Mouse (Mus musculus) kidney, postnatal 0 days (tissue): ENCODE measurements around the gene Gna13. TPM values are rescaled to one million over a fixed set of nuclear protein-coding genes. Genes with fewer than 3 reads are reported as not detected.

ENCODE experiments used
- ATAC-seq: fragments of 200-750 bp; cut with Nextera tagmentation; replicated peaks from 2 replicates; pipeline ENCODE4 v1.8.0; 2017; ENCODE audit warnings: low read depth, moderate number of reproducible peaks, moderate TSS enrichment, moderate library complexity; ENCODE audit not compliant: low FRiP score
- DNase-seq: peaks from one replicate; pipeline ENCODE4 v3.0.0-alpha.2; 2016; ENCODE audit warnings: low spot score
- H3K27ac ChIP-seq: fragments of 300-500 bp; sonication (generic); 2 replicates; pipeline ENCODE4 v1.5.1; 2014; ENCODE audit warnings: mild to moderate bottlenecking
- H3K27me3 ChIP-seq: fragments of 300-500 bp; sonication (generic); 2 replicates; pipeline ENCODE4 v1.6.1; 2014; ENCODE audit warnings: low read length, mixed read lengths; ENCODE audit not compliant: insufficient read depth
- H3K36me3 ChIP-seq: fragments of 300-500 bp; sonication (generic); 2 replicates; pipeline ENCODE4 v1.6.1; 2014; ENCODE audit warnings: low read length, mixed read lengths; ENCODE audit not compliant: insufficient read depth
- H3K4me1 ChIP-seq: fragments of 300-500 bp; sonication (generic); replicated peaks from 2 replicates; pipeline ENCODE4 v1.6.1; 2014; ENCODE audit warnings: antibody characterized with exemption, low read length, mixed read lengths; ENCODE audit not compliant: insufficient read depth
- H3K4me2 ChIP-seq: fragments of 300-500 bp; sonication (generic); 2 replicates; pipeline ENCODE4 v1.6.1; 2014; ENCODE audit warnings: mild to moderate bottlenecking, low read length, moderate library complexity, mixed read lengths
- H3K4me3 ChIP-seq: fragments of 300-500 bp; sonication (generic); replicated peaks from 2 replicates; pipeline ENCODE4 v1.5.1; 2014; ENCODE audit warnings: low read depth, low read length
- H3K9ac ChIP-seq: fragments of 300-500 bp; sonication (generic); 2 replicates; pipeline ENCODE4 v1.6.1; 2014; ENCODE audit warnings: low read depth, low read length
- H3K9me3 ChIP-seq: fragments of 300-500 bp; sonication (generic); replicated peaks from 2 replicates; pipeline ENCODE4 v1.6.1; 2016; ENCODE audit warnings: low read length, inconsistent platforms, mixed read lengths
- CTCF ChIP-seq: IDR thresholded peaks from 2 replicates; pipeline ENCODE4 v1.5.1; 2016; ENCODE audit warnings: antibody characterized with exemption, low read depth, mild to moderate bottlenecking, moderate library complexity
- WGBS: fragments of 180-500 bp; shearing (Covaris S2); extraction: QIAGEN DNeasy Blood & Tissue Kit; methylation state at CpG from one replicate; pipeline ENCODE4 v1.1.7; 2014; 5-methylcytosine and 5-hydroxymethylcytosine counted together
- polyA plus RNA-seq: library from polyadenylated mRNA; unstranded; fragments of >200 nt; fragmentation: Nextera tagmentation; extraction: Ambion mirVana; gene quantifications from 2 replicates; pipeline ENCODE4 v1.2.1, GENCODE M21; 2015

Gna13 gene
- polyA plus RNA-seq, 1 experiment from 2014 or later = 36.2 TPM

DNA sequence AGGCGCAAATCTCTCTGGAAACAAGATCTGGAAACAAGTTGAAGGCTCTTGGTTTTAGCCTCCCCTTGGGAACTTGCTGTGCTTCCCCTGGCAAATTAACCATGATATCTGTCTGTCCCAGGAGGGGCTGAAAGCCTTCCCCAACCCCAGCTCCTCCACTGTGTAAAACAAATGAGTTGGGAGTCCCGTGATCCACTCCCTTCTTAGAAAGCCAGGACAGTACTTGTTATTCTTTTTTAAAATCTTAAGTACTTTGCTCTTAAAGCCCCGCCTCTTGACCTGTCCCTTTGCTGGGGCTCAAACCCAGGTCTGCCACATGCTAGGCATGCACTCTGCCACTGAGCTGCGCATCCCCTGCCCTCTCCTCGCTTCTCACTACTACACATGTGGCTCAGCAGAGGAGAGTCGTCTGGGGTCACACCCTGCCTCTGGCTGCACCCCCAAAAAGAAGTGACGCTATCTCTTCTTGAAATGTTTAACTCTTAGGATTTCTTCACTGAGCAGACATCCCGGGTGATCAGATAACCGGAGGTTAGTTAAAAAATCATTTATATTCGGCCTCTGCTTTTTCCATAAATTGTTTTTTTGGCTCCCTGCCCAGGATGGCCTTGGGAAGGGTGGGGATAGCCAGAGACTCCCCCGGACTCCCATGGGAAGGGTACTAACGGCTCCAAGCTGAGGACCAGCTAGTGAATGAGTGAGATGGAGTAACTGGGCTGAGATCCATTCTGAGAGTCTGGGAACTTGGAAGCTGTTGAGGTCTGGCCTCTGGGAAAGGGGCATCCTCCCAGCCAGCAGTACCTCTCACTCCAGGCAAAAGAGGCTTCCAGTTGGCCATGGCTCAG is 9.0 kb upstream of the Gna13 start:
- no peak for TF ChIP-seq CTCF
- Histone ChIP-seq H3K4me1 (peaks cover 11% of the 10 kb centered on the region; the same call in 1 of the 2 replicates), H3K27ac (no peak overlapping the region), H3K27me3 (no peaks in the 10 kb centered on the region), H3K9ac (no peak overlapping the region), H3K4me3 (no peak overlapping the region), H3K4me2 (no peak overlapping the region), H3K36me3 (no peaks in the 10 kb centered on the region), H3K9me3 (no peaks in the 10 kb centered on the region)
- DNase-seq (no peak), ATAC-seq (no peak)
- 44% methylated on average over 12 of the region's 12 CpGs for WGBS

DNA sequence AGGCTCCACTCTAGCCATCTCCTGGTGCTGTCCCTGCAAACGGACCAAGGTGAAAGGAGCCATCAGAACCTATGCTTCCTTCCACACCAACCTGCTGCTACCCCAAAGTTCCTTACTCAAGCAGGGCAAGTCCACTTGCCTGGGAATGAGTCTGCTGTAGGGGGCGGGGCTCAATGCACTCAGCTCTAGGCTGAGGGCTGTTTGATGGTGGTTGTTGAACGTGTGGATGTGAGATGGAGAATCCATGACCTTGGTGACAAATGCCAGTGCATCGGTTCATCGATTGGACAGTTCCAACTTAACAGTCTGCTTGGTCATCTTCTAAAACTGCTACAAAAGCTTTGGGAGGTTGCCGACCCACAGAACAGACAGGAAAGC is 8.4 kb upstream of the Gna13 start:
- Histone ChIP-seq H3K4me1 (peaks cover 10% of the 10 kb centered on the region; the same call in 1 of the 2 replicates), H3K4me2 (no peak overlapping the region), H3K9me3 (no peaks in the 10 kb centered on the region), H3K27ac (no peak overlapping the region), H3K9ac (no peak overlapping the region), H3K27me3 (no peaks in the 10 kb centered on the region), H3K36me3 (no peaks in the 10 kb centered on the region), H3K4me3 (no peak overlapping the region)
- WGBS = 79% methylated on average over 6 of the region's 6 CpGs
- DNase-seq (no peak), ATAC-seq (no peak)
- TF ChIP-seq CTCF = no peak

DNA sequence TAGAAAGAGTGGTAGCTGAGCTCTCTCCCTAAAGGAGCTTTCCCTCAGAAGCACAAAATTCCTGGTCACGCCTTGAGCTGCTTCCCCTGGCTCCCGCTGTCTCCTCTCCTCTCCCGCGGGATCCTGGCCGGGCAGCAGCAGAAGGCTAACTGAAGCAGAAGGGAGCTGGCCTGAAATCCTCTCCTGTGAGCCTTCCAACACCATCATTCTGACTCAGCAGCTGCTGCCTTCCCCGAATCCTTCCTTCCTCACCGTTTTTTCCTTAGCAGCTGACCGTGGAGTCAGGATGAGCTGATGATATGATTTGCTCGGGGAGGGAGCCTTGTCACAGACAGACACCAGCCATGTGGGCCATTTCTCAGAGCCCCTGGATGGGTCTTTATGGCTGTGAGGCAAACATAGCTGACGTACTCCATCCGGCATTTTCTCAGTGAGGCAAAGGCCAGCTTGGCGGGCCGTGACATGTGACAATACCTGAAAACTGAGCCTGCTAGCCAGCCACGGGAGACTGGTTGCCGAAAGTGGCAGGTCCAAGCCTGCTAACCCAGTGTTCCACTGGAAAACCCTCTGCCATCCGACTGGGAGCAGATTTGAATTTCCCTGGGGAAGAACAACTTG is 6.8 kb upstream of the Gna13 start:
- Histone ChIP-seq H3K4me3 (no peak overlapping the region), H3K4me2 (no peak overlapping the region), H3K9me3 (no peaks in the 10 kb centered on the region), H3K27me3 (no peaks in the 10 kb centered on the region), H3K4me1 (peaks cover 10% of the 10 kb centered on the region; the same call in 1 of the 2 replicates), H3K36me3 (no peaks in the 10 kb centered on the region), H3K9ac (no peak overlapping the region), H3K27ac (peak overlapping the region; percentile 68)
- WGBS = 24% methylated on average over 16 of the region's 16 CpGs
- 0 out of 2 replicates have a peak, but pooled peaks have one; percentile 10 for ATAC-seq
- no peak for DNase-seq
- no peak for TF ChIP-seq CTCF

DNA sequence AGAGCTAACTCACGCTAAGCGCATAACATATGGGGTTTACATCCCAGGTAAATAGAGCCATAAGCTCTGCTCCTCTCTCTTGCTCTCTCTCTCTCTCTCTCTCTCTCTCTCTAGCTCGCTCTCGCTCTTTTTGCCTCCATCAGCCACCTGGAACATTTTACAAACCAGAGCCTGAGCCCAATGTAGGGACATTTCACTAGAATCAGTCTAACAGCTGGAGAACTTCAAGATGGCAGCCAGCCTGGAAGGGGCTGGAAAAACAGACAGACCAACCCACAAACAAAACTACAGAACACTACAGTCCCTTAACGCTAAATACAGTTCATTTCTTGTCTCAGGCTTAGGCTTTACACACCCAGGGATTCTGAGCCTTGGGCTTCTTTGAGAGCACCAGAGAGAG is 5.5 kb upstream of the Gna13 start:
- ATAC-seq (no peak), DNase-seq (peak; percentile 82)
- Histone ChIP-seq H3K9ac (no peak overlapping the region), H3K27me3 (no peaks in the 10 kb centered on the region), H3K9me3 (no peaks in the 10 kb centered on the region), H3K36me3 (no peaks in the 10 kb centered on the region), H3K27ac (peak overlapping the region; percentile 74), H3K4me2 (no peak overlapping the region), H3K4me3 (no peak overlapping the region), H3K4me1 (peaks cover 15% of the 10 kb centered on the region; the same call in 1 of the 2 replicates)
- no peak for TF ChIP-seq CTCF
- 55% methylated on average over 5 of the region's 5 CpGs for WGBS

DNA sequence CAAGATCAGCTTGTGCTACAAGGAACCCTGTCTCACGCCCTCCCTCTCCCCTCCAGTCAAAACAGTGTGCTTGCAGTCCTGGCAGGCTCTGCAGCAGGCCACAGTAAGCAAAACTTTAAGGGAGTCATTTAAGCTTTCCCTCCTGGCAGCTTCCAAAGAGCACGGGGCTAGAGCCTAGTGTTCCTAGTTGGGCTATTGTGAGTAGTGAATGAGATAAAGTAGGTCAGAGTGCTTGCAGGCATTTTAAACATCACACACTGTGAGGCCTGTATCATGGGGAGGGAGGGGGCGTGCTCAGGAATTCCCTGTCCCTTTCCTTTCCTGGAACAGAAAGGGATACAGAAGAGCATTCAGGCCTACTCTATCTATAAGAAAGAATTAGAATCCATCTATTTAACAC is 4.1 kb upstream of the Gna13 start:
- peak; percentile 49 for DNase-seq
- peaks cover 15% of the 10 kb centered on the region; the same call in 1 of the 2 replicates for H3K4me1 ChIP-seq
- H3K27me3 ChIP-seq = no peaks in the 10 kb centered on the region
- no peak overlapping the region; the same call in 1 of the 2 replicates for H3K27ac ChIP-seq
- no peak overlapping the region for H3K4me2 ChIP-seq
- H3K4me3 ChIP-seq = no peak overlapping the region
- H3K9me3 ChIP-seq = no peaks in the 10 kb centered on the region
- no peaks in the 10 kb centered on the region for H3K36me3 ChIP-seq
- no peak for TF ChIP-seq CTCF
- 54% methylated on average over 3 of the region's 3 CpGs for WGBS
- ATAC-seq = no peak
- H3K9ac ChIP-seq = no peak overlapping the region

DNA sequence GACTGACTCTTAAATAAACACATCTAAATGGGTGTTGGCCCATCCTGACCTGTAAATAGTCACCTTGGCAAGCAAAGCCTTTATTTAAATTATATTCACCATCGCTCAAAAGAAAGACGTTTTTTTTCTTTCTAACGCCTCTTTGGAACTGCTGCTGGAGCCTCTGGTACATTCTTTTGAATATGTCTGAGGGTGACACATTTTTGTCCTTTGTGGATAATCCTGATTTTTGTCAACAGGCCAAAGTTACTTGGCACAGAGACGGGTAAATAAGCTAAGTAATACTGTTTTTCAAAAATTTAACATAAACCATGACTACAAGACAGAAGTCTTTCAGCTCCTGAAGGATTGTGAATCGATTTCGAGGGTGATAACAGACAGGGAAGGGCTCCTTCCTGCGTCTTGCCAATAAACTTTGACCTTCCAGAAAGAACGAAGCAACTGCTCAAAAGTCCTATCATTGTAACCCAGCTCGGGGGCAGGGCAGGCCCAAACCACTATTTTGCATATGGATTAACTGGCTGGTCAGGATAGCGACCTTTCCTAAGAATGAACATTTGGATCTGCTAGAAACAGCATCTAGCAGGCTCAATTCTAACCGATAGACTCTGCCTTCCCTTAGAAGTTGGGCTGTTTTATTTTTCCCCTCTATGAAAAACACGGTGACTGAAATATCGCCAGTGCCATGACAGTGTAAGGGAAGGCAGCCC is 3.4 kb upstream of the Gna13 start:
- WGBS = 65% methylated on average over 13 of the region's 13 CpGs

More for the DNA sequence above, 3.4 kb upstream of the Gna13 start:
- Histone ChIP-seq H3K27ac (no peak overlapping the region), H3K4me2 (no peak overlapping the region), H3K9ac (no peak overlapping the region), H3K4me3 (no peak overlapping the region), H3K4me1 (peaks cover 15% of the 10 kb centered on the region; the same call in 1 of the 2 replicates), H3K36me3 (no peaks in the 10 kb centered on the region), H3K27me3 (no peaks in the 10 kb centered on the region), H3K9me3 (no peaks in the 10 kb centered on the region)
- TF ChIP-seq CTCF = no peak
- ATAC-seq = no peak
- DNase-seq = no peak
